Mouse (Mus musculus) erythroblast, embryonic 14.5 days (primary cell): ENCODE measurements around the gene Atic. TPM values are rescaled to one million over a fixed set of nuclear protein-coding genes. Genes with fewer than 3 reads are reported as not detected.

ENCODE experiments used
- H3K27me3 ChIP-seq: 2 replicates; pipeline ENCODE4 v1.6.1; 2012; ENCODE audit warnings: inconsistent platforms; ENCODE audit not compliant: control insufficient read depth
- H3K36me3 ChIP-seq: 2 replicates; pipeline ENCODE4 v1.6.1; 2012; ENCODE audit warnings: mild to moderate bottlenecking, inconsistent platforms; ENCODE audit not compliant: control insufficient read depth
- H3K4me1 ChIP-seq: 2 replicates; pipeline ENCODE4 v1.6.1; 2012; ENCODE audit warnings: inconsistent platforms; ENCODE audit not compliant: control insufficient read depth
- H3K4me3 ChIP-seq: replicated peaks from 2 replicates; pipeline ENCODE3; 2012; ENCODE audit warnings: moderate library complexity, mild to moderate bottlenecking, inconsistent platforms
- H3K9me3 ChIP-seq: 2 replicates; pipeline ENCODE4 v1.6.1; 2012; ENCODE audit warnings: low read length, inconsistent platforms, mixed read lengths; ENCODE audit not compliant: control insufficient read depth
- GATA1 ChIP-seq: IDR thresholded peaks from 2 replicates; pipeline ENCODE4 v1.6.1; 2012; ENCODE audit warnings: low read length, inconsistent platforms, mixed read lengths
- TAL1 ChIP-seq: IDR thresholded peaks from 3 replicates; pipeline ENCODE4 v1.6.1; 2012; ENCODE audit warnings: low read length, inconsistent platforms, mixed read lengths
- polyA plus RNA-seq: library from polyadenylated mRNA; stranded (reverse); fragments of >175 nt; gene quantifications from 2 replicates; pipeline ENCODE4 v1.2.3, GENCODE M21; 2012

Gene Atic
- 0.46 and 0.68 TPM in 2 replicates for polyA plus RNA-seq

GRCm38 (mm10) chr1:71556688-71557612 lies at the start of gene Atic:
Gene Atic (plus strand): TSS chr1:71557150.
- Histone ChIP-seq H3K4me3 (peak within 1 kb of the TSS; percentile 82), H3K4me1 (peaks cover 20% of the 10 kb centered on the region), H3K9me3 (no peaks in the 10 kb centered on the region), H3K27me3 (no peaks in the 10 kb centered on the region), H3K36me3 (peaks cover 32% of the 10 kb centered on the region)
- no peak for TF ChIP-seq GATA1
- TF ChIP-seq TAL1 = no peak

- Histone ChIP-seq H3K4me1 (no peaks in the 10 kb centered on the region), H3K36me3 (no peaks in the 10 kb centered on the region), H3K9me3 (no peaks in the 10 kb centered on the region), H3K27me3 (no peaks in the 10 kb centered on the region), H3K4me3 (no peak overlapping the region)
- no peak for TF ChIP-seq TAL1
- TF ChIP-seq GATA1 = no peak
Observed at GRCm38 (mm10) chr1:71507251-71507650, 49.7 kb upstream of the Atic start.

GRCm38 (mm10) chr1:71515041-71515440 lies 41.9 kb upstream of the Atic start:
- Histone ChIP-seq H3K9me3 (peaks cover 5% of the 10 kb centered on the region), H3K27me3 (no peaks in the 10 kb centered on the region), H3K4me3 (no peak overlapping the region), H3K4me1 (no peaks in the 10 kb centered on the region), H3K36me3 (no peaks in the 10 kb centered on the region)
- TF ChIP-seq TAL1 (no peak), GATA1 (no peak)

GRCm38 (mm10) chr1:71528808-71529648 lies 27.9 kb upstream of the Atic start:
- Histone ChIP-seq H3K27me3 (no peaks in the 10 kb centered on the region), H3K4me3 (no peak overlapping the region), H3K4me1 (no peaks in the 10 kb centered on the region), H3K36me3 (no peaks in the 10 kb centered on the region), H3K9me3 (no peaks in the 10 kb centered on the region)
- no peak for TF ChIP-seq TAL1
- no peak for TF ChIP-seq GATA1

- no peak overlapping the region for H3K4me3 ChIP-seq
- H3K27me3 ChIP-seq = no peaks in the 10 kb centered on the region
- TF ChIP-seq GATA1 (no peak), TAL1 (no peak)
- no peaks in the 10 kb centered on the region for H3K36me3 ChIP-seq
- H3K9me3 ChIP-seq = no peaks in the 10 kb centered on the region
- no peaks in the 10 kb centered on the region for H3K4me1 ChIP-seq
Observed at GRCm38 (mm10) chr1:71530779-71531178, 26.2 kb upstream of the Atic start.

GRCm38 (mm10) chr1:71531653-71532052 lies 25.3 kb upstream of the Atic start:
- TF ChIP-seq TAL1 (no peak), GATA1 (no peak)
- H3K27me3 ChIP-seq = no peaks in the 10 kb centered on the region

GRCm38 (mm10) chr1:71539641-71540040 lies 17.3 kb upstream of the Atic start:
- Histone ChIP-seq H3K27me3 (no peaks in the 10 kb centered on the region), H3K4me1 (no peaks in the 10 kb centered on the region), H3K4me3 (no peak overlapping the region), H3K9me3 (no peaks in the 10 kb centered on the region), H3K36me3 (no peaks in the 10 kb centered on the region)
- TF ChIP-seq GATA1 = no peak
- TF ChIP-seq TAL1 = no peak

More at GRCm38 (mm10) chr1:71531653-71532052, 25.3 kb upstream of the Atic start:
- Histone ChIP-seq H3K4me3 (no peak overlapping the region), H3K4me1 (no peaks in the 10 kb centered on the region), H3K36me3 (no peaks in the 10 kb centered on the region), H3K9me3 (no peaks in the 10 kb centered on the region)

- H3K4me3 ChIP-seq = no peak overlapping the region
- H3K36me3 ChIP-seq = no peaks in the 10 kb centered on the region
- H3K27me3 ChIP-seq = no peaks in the 10 kb centered on the region
- H3K9me3 ChIP-seq = no peaks in the 10 kb centered on the region
- no peaks in the 10 kb centered on the region for H3K4me1 ChIP-seq
- TF ChIP-seq GATA1 (no peak), TAL1 (no peak)
Observed at GRCm38 (mm10) chr1:71540437-71540836, 16.5 kb upstream of the Atic start.
